Mouse (Mus musculus) thymus, adult 2 months (tissue): Measurements from ENCODE around the gene Gnas.

ENCODE experiments used
- CTCF ChIP-seq: fragments of 200-500 bp; IDR thresholded peaks from 2 replicates; pipeline ENCODE4 v1.5.1; 2012; ENCODE audit warnings: mild to moderate bottlenecking, control low read depth, low read length, moderate library complexity, borderline replicate concordance; ENCODE audit not compliant: control insufficient read depth, poor library complexity, insufficient read depth; ENCODE audit errors: extremely low read depth
- POLR2A ChIP-seq: fragments of 200-500 bp; IDR thresholded peaks from 2 replicates; pipeline ENCODE4 v1.6.1; 2012; ENCODE audit warnings: mild to moderate bottlenecking, low read length, control low read depth, moderate library complexity; ENCODE audit not compliant: control insufficient read depth, poor library complexity, insufficient read depth; ENCODE audit errors: extremely low read depth

GRCm38 (mm10) chr2:174299091-174299770 lies 15.1 kb downstream of the Gnas start:
- no peak for TF ChIP-seq POLR2A
- no peak for TF ChIP-seq CTCF
